Mouse (Mus musculus): Measurements from ENCODE around the gene Shroom2.

Shroom2 gene

DNA sequence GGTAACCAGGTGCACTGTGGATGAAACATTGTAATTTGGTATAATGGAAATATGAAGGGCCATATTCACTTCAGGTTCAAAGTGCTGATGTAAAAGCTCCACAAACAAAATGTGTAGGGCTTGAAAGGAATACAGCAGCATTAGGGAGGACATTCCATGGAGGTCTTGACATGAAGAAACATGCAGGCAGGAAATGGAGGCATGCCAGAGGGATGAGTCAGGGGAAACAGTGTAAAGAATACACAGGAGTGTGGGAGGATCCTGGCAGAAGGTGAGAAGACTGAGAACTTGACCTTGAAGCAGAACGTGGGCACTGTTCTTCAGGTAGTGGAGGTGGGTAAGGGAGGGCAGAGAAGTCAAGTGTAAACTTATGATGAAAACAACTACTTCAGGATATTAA is 65.6 kb downstream of the Shroom2 start:
- in situ Hi-C loops (cut with MboI, MseI): no loop called here

DNA sequence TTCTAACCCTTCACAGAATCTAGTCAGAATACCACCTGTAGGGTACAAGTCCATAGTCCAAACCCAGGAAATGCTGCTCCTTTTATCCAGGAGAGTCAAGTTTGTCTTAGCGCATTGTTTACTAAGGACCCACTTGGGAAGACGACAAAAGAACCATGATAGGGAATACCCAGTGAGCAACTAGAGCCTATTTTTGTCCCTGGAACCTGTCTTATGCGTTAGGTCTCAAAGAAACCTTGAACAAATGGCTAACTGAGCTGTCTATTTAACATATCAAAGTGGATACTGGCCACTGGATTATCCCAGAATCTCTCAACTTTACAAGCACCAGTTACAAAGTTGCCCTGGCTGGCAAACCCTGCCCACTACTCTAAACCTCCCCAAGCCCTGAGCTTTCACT is 67.6 kb downstream of the Shroom2 start:
- in situ Hi-C loops (cut with MboI, MseI): no loop called here

- in situ Hi-C loops (cut with MboI, MseI): no loop called here
Observed at GRCm38 (mm10) chrX:152690788-152691291, 78.4 kb downstream of the Shroom2 start.

DNA sequence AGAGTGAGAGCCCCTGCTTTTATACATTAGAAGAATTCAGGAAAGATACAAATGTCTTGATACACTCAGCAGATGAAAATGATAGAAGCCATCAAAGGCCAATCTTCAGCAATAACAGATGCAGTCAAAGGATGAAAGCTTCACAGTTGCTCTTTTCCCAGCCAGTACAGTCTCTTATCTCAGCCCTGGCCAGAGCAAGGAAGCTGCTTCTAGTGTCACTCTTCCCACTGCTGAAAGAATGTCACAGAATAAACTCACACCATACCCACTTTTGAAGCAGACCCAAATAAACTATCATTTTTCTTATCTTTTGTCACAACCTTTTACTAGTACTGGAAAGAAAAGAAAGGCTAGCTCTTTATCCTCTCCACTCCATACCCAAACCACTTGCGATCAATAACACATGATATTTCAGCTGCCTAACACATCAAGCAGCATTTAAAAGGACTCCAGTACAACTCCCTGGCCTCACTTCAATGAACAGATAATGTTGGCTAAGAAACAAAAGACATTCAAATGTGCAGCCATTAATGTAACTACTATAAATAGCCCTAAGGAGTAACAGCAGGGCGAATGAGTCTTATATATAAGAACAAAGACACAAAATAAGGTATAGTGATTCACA is 90.0 kb downstream of the Shroom2 start:
- in situ Hi-C loops (cut with MboI, MseI): no loop called here

DNA sequence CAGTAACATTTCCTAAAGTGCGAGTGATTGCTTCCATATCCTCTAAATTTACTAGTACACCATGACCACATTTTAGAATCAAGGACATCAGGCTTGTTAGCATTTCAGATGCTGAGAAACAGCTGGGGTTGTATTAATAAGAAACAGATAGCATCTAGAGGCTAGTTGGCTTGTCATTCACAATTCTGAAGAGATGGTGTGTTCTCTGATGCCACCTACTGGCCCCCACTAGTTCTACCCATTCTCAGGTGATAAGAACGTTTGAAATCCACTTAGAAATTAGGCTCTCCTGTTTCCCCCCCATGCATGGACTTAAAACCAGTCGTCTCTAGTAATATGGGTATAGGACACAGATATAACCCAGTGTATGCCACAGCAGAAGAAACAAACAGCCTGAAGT is 92.9 kb downstream of the Shroom2 start:
- in situ Hi-C loops (cut with MboI, MseI): no loop called here

DNA sequence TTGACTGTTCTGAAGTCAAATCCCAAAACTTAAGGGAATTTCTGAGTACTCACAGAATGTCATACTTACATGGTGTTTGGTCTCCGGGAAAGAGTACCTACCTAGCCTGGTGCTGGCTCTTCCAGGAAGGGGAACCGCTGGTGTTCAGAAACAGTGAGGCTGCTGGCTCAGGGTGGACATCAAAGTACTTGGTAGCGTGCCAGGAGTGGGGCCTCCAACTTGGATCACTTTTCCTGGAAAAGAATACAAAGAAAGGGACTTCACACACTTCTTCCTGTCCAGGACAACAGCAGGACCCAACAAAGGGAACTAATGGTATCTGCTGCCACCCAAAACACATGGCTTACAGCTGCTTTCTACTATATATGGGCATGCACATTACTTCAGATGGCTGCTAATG is 95.8 kb downstream of the Shroom2 start:
- in situ Hi-C loops (cut with MboI, MseI): no loop called here

- in situ Hi-C loops (cut with MboI, MseI): no loop called here
Observed at GRCm38 (mm10) chrX:152657363-152658036, 111.8 kb downstream of the Shroom2 start.

DNA sequence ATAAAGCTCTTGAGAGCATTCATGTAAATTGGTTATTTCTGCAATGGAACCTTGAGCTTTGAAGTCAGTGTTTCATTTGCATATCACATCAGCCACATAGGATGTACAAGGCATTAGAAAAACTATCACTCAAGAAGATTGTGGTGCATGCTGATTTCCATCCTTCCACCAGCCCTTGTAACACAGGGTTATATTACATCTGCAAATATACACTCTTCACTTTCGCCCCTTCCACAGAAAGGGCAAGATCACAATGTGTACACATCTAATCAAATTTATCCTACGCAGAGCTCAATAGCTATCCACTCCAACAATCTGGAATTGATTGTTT is 112.7 kb downstream of the Shroom2 start:
- in situ Hi-C loops (cut with MboI, MseI): no loop called here

DNA sequence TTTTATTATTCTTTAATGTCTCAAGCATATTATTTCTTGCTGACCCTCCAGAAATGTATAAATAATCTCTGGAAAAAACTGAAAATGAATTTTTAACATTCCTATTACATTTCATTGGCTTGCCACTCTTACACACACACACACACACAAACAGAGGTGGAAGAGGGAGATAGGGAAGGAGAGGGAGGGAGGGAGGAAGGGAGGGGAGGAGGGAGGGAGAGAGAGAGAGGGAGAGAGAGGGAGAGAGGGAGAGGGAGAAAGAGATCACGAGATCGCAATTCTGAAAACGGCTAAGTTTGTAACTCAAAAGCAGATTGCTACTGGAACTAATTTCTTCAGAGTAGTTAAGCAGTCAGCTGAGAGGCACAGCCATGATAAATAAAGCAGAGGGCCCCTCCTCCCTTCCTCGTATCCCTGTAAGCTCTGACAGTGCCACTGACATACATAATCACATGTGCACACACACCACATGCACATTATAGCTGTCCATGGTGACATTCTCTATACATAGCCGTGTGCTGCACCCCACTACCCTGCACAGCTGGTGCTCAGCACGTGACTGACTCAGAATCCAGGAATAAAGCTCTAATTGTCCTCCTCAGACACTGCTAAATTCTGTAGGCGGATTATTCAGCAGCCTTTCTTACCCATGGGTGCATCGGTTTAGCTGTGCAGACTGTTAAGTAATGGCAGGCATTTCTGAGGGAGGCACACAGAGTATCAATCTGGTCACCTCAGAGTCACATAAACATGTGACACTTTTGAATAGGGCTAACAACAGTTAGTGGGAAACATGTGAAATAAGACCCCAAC is 113.3 kb downstream of the Shroom2 start:
- in situ Hi-C loops (cut with MboI, MseI): no loop called here

GRCm38 (mm10) chrX:152652676-152653075 is 116.6 kb downstream of the Shroom2 start:
- in situ Hi-C loops (cut with MboI, MseI): no loop called here

GRCm38 (mm10) chrX:152644827-152645226 is 124.4 kb downstream of the Shroom2 start:
- in situ Hi-C loops (cut with MboI, MseI): no loop called here

GRCm38 (mm10) chrX:152643679-152644638 is 125.3 kb downstream of the Shroom2 start:
- in situ Hi-C loops (cut with MboI, MseI): no loop called here

- in situ Hi-C loops (cut with MboI, MseI): no loop called here
Observed at GRCm38 (mm10) chrX:152643201-152643600, 126.1 kb downstream of the Shroom2 start.

GRCm38 (mm10) chrX:152642627-152643026 is 126.6 kb downstream of the Shroom2 start:
- in situ Hi-C loops (cut with MboI, MseI): no loop called here

DNA sequence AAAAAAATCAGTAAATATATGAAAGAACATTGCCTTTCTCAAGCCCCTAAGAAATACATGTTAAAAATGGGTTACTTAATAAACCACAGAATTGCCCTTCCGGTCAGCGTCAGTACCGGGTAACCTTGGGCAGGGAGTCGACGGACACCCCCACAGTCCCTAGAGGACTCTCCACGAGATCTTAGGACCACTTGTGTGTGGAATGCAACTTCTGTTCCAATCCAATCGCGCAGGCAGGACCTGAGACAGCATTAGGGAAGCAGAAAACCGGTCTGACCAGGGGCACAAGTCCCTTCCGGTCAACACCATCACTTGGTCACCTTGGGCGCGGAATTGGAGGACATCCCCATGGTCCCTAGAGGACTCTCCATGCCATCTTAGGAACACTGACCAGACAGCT is 133.9 kb downstream of the Shroom2 start:
- in situ Hi-C loops (cut with MboI, MseI): no loop called here

DNA sequence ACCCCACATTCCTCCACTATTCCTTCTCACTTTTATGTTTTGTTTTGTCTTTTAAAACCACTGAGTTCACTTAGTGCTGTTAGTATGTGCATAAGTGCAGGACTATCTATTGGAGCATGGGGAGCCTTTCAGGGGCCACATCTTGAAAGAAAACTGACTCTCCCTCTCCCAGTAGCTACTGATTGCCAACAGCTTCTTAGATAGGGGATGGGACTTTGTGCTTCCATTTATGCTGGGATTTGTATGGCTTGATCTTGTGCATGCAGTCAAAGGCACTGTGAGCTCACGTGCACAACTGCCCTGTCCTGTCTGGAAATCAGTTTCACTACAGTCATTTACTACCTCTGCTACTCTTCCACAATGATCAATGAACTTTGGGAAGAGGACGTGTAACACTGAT is 147.9 kb downstream of the Shroom2 start:
- in situ Hi-C loops (cut with MboI, MseI): no loop called here

- in situ Hi-C loops (cut with MboI, MseI): no loop called here
Observed at GRCm38 (mm10) chrX:152620917-152621316, 148.3 kb downstream of the Shroom2 start.

DNA sequence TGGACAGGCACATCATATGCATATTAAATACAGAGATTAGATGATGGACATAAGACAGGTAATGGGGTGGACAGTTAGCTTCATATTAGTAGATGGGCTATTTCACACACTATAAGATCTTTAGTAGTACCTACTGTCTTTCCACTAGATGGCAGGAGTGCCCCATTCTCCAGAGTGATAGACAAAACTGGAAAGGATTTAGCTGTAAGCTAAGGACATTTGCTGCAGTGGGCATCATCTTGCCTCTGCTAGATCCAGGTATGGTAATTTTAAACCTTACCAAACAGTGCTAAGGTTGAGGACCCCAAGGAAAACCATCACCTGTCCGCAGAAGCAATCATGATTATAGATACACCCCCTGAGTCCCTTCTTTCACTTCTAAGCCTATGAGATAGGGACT is 150.8 kb downstream of the Shroom2 start:
- in situ Hi-C loops (cut with MboI, MseI): no loop called here

DNA sequence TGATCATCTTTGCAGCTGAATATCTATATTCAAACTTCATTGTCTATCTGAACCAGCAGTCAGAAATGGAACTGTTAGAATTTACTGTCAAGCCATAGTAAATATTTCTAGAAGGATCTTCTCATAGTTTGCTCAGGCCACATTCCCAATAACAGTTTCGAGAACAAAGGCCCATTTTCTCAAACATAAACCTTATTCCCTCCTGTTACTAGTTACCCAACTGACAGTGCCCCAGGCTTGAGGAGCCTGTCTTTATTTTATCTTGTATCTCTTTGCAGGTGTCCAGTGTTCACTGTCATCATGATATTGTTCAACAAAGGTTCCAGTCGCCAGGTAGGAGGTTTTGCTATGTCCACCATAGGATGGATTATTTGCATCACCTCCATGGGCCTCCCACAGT is 206.2 kb downstream of the Shroom2 start, which contains the start of gene Cldn34a:
Gene Cldn34a, plus strand, starts transcription at position 301 of the 400 bp plus-strand sequence.
- in situ Hi-C loops (cut with MboI, MseI): no loop called here

Data from T-helper 2 cell (primary cell).